Mouse (Mus musculus): ENCODE data around the gene Spatc1l.

Gene Spatc1l

GRCm38 (mm10) chr10:76602690-76603089 lies 40.6 kb downstream of the Spatc1l start:
- no peak for DNase-seq (ENCODE audit: low spot score)

GRCm38 (mm10) chr10:76612473-76612872 lies 50.4 kb downstream of the Spatc1l start:
- no peak for DNase-seq (ENCODE audit: low spot score)

Data from ovary, postnatal 36 days (tissue).